Mouse (Mus musculus): Measurements from ENCODE around the gene Slc5a10. TPM values are rescaled to one million over a fixed set of nuclear protein-coding genes. Genes with fewer than 3 reads are reported as not detected.

Slc5a10 gene
- polyA plus RNA-seq, 1 experiment from 2014 or later = not detected

GRCm38 (mm10) chr11:61699460-61699859 is 21.2 kb downstream of the Slc5a10 start:
- H3K36me3 ChIP-seq = no peaks in the 10 kb centered on the region
- WGBS = 87% methylated on average over 5 of the region's 5 CpGs
- peak overlapping the region; percentile 45; the same call in 1 of the 2 replicates for H3K27ac ChIP-seq

DNA sequence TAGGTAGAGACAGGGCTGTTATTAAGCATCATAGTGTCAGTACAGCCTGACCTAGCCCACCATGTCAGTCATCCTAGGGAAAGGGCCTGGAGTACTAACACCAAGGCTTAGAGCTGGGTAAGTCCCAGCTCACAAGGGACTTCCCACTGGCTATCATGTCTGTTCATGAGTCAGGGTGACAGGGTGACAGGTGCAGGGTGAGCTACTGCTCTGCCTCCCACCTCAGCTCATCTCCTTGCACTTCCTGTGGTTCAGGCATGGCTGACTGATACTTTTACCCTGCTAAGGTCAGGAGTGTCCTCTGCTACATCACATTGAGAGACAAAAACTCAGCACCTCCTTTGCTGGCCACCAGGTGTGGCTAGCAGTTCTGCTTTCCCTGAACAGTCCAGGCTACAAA is 21.8 kb downstream of the Slc5a10 start:
- Histone ChIP-seq H3K4me3 (no peak overlapping the region), H3K27ac (no peak overlapping the region), H3K36me3 (no peaks in the 10 kb centered on the region), H3K4me1 (replicated peaks) (peaks cover 33% of the 10 kb centered on the region), H3K27me3 (ENCODE audit: insufficient read depth, poor library complexity, severe bottlenecking) (peaks cover 7% of the 10 kb centered on the region; the same call in 1 of the 2 replicates), H3K9me3 (no peaks in the 10 kb centered on the region)
- no peak for DNase-seq (ENCODE audit: low spot score)

More at GRCm38 (mm10) chr11:61699460-61699859, 21.2 kb downstream of the Slc5a10 start:
- Histone ChIP-seq H3K4me3 (no peak overlapping the region), H3K4me1 (replicated peaks) (peaks cover 33% of the 10 kb centered on the region), H3K27me3 (ENCODE audit: insufficient read depth, poor library complexity, severe bottlenecking) (peaks cover 7% of the 10 kb centered on the region; the same call in 1 of the 2 replicates), H3K9me3 (no peaks in the 10 kb centered on the region)
- DNase-seq (ENCODE audit: low spot score) = no peak

- H3K9me3 ChIP-seq = no peaks in the 10 kb centered on the region
- no peak overlapping the region for H3K27ac ChIP-seq
- no peaks in the 10 kb centered on the region for H3K4me1 ChIP-seq (replicated peaks)
- no peaks in the 10 kb centered on the region for H3K36me3 ChIP-seq
- 91% methylated on average over 5 of the region's 5 CpGs for WGBS
- no peak overlapping the region for H3K4me3 ChIP-seq
- H3K27me3 ChIP-seq (ENCODE audit: insufficient read depth, poor library complexity, severe bottlenecking) = no peaks in the 10 kb centered on the region
- DNase-seq (ENCODE audit: low spot score) = no peak
These were observed 27.6 kb downstream of the Slc5a10 start for GRCm38 (mm10) chr11:61692996-61693395.

GRCm38 (mm10) chr11:61687595-61687994 is 33.0 kb downstream of the Slc5a10 start:
- Histone ChIP-seq H3K27ac (no peak overlapping the region), H3K9me3 (no peaks in the 10 kb centered on the region), H3K27me3 (ENCODE audit: insufficient read depth, poor library complexity, severe bottlenecking) (peaks cover 45% of the 10 kb centered on the region), H3K4me3 (no peak overlapping the region), H3K36me3 (no peaks in the 10 kb centered on the region), H3K4me1 (replicated peaks) (peaks cover 34% of the 10 kb centered on the region)
- DNase-seq (ENCODE audit: low spot score) = no peak
- 47% methylated on average over 2 of the region's 2 CpGs for WGBS

DNA sequence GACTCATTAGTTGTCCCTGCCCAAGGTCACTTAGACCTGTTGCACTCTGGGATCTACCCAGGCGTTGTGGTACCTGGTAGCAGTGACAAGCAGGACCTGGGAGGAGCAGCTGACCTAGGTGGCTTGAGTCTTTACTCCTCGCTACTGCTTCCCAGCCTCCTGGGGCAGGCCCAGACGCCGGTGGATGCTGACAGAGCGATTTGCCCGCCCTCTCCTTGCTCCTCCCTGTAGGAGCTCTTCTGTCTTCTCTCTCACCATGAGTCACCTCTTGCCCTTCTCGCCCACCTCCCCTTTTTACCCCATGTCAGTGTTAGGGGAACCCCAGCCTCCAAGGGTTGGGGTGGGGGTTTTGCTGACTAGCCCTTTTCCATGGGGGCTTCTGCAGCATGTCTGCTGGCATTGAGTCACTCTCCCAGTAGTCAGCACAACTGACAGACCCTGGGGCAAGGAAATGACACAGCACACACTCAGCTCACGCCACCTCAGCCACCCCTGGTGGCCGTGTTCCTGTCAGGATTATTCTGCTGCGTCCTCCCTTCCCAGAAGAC is 33.6 kb downstream of the Slc5a10 start:
- no peak overlapping the region for H3K27ac ChIP-seq
- H3K4me1 ChIP-seq (replicated peaks) = peaks cover 40% of the 10 kb centered on the region
- no peak for DNase-seq (ENCODE audit: low spot score)

GRCm38 (mm10) chr11:61686141-61686540 is 34.5 kb downstream of the Slc5a10 start:
- H3K4me1 ChIP-seq (replicated peaks) = peaks cover 41% of the 10 kb centered on the region
- no peaks in the 10 kb centered on the region for H3K36me3 ChIP-seq
- DNase-seq (ENCODE audit: low spot score) = no peak
- H3K9me3 ChIP-seq = no peaks in the 10 kb centered on the region
- H3K27ac ChIP-seq = no peak overlapping the region
- peaks cover 55% of the 10 kb centered on the region for H3K27me3 ChIP-seq (ENCODE audit: insufficient read depth, poor library complexity, severe bottlenecking)
- WGBS = 62% methylated on average over 2 of the region's 2 CpGs
- H3K4me3 ChIP-seq = no peak overlapping the region

More for the DNA sequence above, 33.6 kb downstream of the Slc5a10 start:
- peaks cover 52% of the 10 kb centered on the region for H3K27me3 ChIP-seq (ENCODE audit: insufficient read depth, poor library complexity, severe bottlenecking)
- 36% methylated on average over 10 of the region's 10 CpGs for WGBS
- no peaks in the 10 kb centered on the region for H3K9me3 ChIP-seq
- no peak overlapping the region for H3K4me3 ChIP-seq
- no peaks in the 10 kb centered on the region for H3K36me3 ChIP-seq

GRCm38 (mm10) chr11:61685119-61685725 is 35.4 kb downstream of the Slc5a10 start:
- Histone ChIP-seq H3K27ac (no peak overlapping the region), H3K36me3 (no peaks in the 10 kb centered on the region), H3K9me3 (no peaks in the 10 kb centered on the region), H3K27me3 (ENCODE audit: insufficient read depth, poor library complexity, severe bottlenecking) (peaks cover 55% of the 10 kb centered on the region), H3K4me3 (peak overlapping the region; percentile 50), H3K4me1 (replicated peaks) (peaks cover 41% of the 10 kb centered on the region)
- WGBS = 75% methylated on average over 8 of the region's 8 CpGs
- DNase-seq (ENCODE audit: low spot score) = no peak

GRCm38 (mm10) chr11:61683907-61684731 is 36.5 kb downstream of the Slc5a10 start, which contains the start of gene Fam83g:
TSS of gene Fam83g (plus strand) at chr11:61684091.
- H3K9me3 ChIP-seq = no peaks in the 10 kb centered on the region
- H3K27ac ChIP-seq = peak within 1 kb of the TSS; percentile 8
- peak; percentile 76 for DNase-seq (ENCODE audit: low spot score)
- H3K4me3 ChIP-seq = peak within 1 kb of the TSS; percentile 50
- H3K27me3 ChIP-seq (ENCODE audit: insufficient read depth, poor library complexity, severe bottlenecking) = peaks cover 55% of the 10 kb centered on the region
- no peaks in the 10 kb centered on the region for H3K36me3 ChIP-seq
- peaks cover 48% of the 10 kb centered on the region for H3K4me1 ChIP-seq (replicated peaks)
- WGBS = 1% methylated on average over 76 of the region's 76 CpGs

GRCm38 (mm10) chr11:61679091-61679866 is 41.3 kb downstream of the Slc5a10 start:
- no peaks in the 10 kb centered on the region for H3K36me3 ChIP-seq
- WGBS = 67% methylated on average over 4 of the region's 4 CpGs
- no peak overlapping the region for H3K4me3 ChIP-seq
- H3K4me1 ChIP-seq (replicated peaks) = peaks cover 48% of the 10 kb centered on the region
- H3K9me3 ChIP-seq = no peaks in the 10 kb centered on the region
- DNase-seq (ENCODE audit: low spot score) = no peak
- no peak overlapping the region for H3K27ac ChIP-seq
- H3K27me3 ChIP-seq (ENCODE audit: insufficient read depth, poor library complexity, severe bottlenecking) = peaks cover 31% of the 10 kb centered on the region

DNA sequence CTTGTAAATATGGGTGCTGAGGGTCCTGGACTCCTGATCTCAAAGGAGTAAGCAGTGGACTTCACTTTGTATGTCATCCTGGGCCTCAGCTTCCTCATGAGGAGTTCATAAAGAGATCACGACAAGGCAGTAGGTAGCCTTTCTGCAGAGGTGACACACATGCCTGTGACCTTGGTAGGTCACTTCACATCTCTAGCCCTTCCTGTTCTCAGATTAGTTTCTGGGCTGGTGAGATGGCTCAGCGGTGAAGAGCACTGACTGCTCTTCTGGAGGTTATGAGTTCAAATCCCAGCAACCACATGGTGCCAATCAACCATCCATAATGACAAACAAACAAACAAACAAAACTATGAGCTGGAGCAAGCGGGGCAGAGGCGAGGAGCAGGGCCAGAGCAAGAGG is 42.9 kb downstream of the Slc5a10 start:
- 84% methylated on average over 4 of the region's 4 CpGs for WGBS
- H3K36me3 ChIP-seq = no peaks in the 10 kb centered on the region
- peaks cover 44% of the 10 kb centered on the region for H3K4me1 ChIP-seq (replicated peaks)
- H3K27me3 ChIP-seq (ENCODE audit: insufficient read depth, poor library complexity, severe bottlenecking) = peaks cover 30% of the 10 kb centered on the region
- no peak for DNase-seq (ENCODE audit: low spot score)
- no peaks in the 10 kb centered on the region for H3K9me3 ChIP-seq
- H3K27ac ChIP-seq = no peak overlapping the region
- no peak overlapping the region for H3K4me3 ChIP-seq

DNA sequence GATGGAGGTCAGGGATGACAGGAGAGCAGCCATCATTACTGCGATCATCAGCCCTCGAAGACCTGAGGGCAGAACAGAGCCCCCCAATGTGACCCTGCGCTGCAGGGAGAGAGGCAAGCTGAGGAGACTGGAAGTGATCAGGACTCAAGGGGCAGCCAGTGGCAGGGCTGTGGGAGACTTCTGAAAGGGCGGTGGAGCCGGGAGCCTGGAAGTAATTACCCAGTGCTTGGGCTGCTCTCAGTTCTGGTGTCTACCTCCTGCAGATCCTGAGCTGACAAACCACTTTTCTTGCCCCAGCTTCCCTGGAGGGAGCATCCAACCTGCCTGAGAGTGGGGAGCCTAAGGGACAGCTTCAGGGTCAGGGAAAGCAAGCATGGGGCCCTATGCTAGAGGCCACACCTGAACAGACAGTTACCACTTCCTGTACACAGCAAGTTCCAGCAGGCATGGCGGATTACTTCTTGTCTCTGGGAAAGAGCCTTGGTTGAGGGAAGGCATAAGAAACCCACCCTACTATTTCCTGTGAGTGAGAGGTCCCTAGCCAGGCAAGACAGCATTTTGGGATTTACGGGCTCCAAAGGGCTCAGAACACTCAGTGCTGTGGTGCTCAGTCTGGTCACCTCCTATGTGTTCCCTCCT is 44.3 kb downstream of the Slc5a10 start:
- 63% methylated on average over 7 of the region's 7 CpGs for WGBS
- peak; percentile 39 for DNase-seq (ENCODE audit: low spot score)
- peaks cover 28% of the 10 kb centered on the region; the same call in 1 of the 2 replicates for H3K27me3 ChIP-seq (ENCODE audit: insufficient read depth, poor library complexity, severe bottlenecking)

DNA sequence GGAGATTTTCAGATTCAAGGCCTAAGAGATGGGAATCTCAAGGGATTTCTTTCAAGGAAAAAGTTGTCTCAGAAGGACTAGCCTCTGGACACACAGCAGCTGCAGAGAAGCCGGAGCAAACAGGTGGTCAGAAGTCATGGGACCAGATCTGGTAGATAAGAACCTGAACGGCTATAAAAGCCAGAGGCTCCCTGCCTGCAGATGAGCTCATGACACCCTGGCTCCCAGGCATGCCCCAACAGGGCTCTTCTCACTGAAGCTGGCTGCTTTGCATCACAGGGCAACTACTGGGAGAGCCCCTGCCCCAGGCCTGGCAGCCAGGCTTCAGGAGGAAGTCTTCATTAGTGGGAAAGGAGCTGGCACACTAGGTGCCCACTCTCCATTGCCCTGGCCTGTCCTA is 45.3 kb downstream of the Slc5a10 start:
- 61% methylated on average over 2 of the region's 2 CpGs for WGBS
- peaks cover 34% of the 10 kb centered on the region; the same call in 1 of the 2 replicates for H3K27me3 ChIP-seq (ENCODE audit: insufficient read depth, poor library complexity, severe bottlenecking)
- H3K4me3 ChIP-seq = 0 out of 2 replicates have a peak overlapping the region, but pooled peaks have one; percentile 9
- no peaks in the 10 kb centered on the region for H3K9me3 ChIP-seq
- DNase-seq (ENCODE audit: low spot score) = no peak
- peaks cover 50% of the 10 kb centered on the region for H3K4me1 ChIP-seq (replicated peaks)
- peak overlapping the region; percentile 70; the same call in 1 of the 2 replicates for H3K27ac ChIP-seq
- no peaks in the 10 kb centered on the region for H3K36me3 ChIP-seq

More for the DNA sequence above, 44.3 kb downstream of the Slc5a10 start:
- H3K9me3 ChIP-seq = no peaks in the 10 kb centered on the region
- H3K36me3 ChIP-seq = no peaks in the 10 kb centered on the region
- H3K4me3 ChIP-seq = no peak overlapping the region
- 0 out of 2 replicates have a peak overlapping the region, but pooled peaks have one; percentile 70 for H3K27ac ChIP-seq
- peaks cover 45% of the 10 kb centered on the region for H3K4me1 ChIP-seq (replicated peaks)

Data from hindbrain, embryonic 10.5 days (tissue).